Mouse (Mus musculus): ENCODE results near the gene Cfap45. TPM values are rescaled to one million over a fixed set of nuclear protein-coding genes. Genes with fewer than 3 reads are reported as not detected.

Cfap45 gene
- polyA plus RNA-seq, 1 experiment from 2014 or later, result 3.6 TPM

DNA sequence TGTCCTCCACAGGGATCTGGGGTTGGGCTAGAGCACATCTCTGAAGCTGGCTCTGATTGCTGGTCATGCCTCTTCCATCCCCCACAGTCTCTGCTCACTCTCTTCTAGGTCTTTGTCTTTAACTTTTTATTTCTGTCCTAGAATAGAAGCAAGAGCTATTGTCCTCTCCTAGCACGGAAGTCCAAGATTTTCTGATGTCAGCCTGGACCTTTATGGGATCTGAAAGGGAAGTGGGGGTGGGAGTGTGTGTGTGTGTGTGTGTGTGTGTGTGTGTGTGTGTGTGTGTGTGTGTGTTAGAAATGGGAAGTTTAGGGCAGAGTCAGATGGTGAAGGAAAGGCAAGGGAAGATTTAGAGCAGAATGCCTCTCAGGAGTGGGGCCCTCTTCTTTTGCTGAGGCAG is 32.0 kb downstream of the Cfap45 start:
- Histone ChIP-seq H3K36me3 (no peaks in the 10 kb centered on the region), H3K4me1 (replicated peaks) (peaks cover 43% of the 10 kb centered on the region), H3K27me3 (ENCODE audit: insufficient read depth, poor library complexity, severe bottlenecking) (peaks cover 61% of the 10 kb centered on the region), H3K4me3 (no peak overlapping the region), H3K9me3 (no peaks in the 10 kb centered on the region), H3K27ac (peak overlapping the region; percentile 40; the same call in 1 of the 2 replicates)
- DNase-seq (ENCODE audit: low spot score), result no peak
- 47% methylated on average over 1 of the region's 1 CpGs for WGBS

DNA sequence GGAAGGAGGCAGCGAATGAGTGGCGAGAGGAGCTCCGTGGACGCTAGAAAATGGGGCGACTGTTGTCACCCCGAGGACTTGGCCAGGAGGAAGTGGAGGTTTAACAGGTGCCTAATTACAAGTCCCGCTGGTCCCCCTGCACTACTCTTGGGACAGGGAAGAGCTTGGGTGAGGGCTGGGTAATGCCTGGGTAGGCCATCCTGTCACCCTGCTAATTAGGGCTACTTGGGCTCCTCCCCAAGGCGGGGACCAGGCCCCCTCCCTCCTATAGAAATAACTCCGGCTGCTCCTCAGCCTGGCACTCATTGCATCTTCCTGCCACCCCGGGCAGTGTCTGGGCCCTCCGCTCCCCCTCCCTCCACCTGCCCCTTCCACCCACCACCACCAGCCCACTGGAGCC is 35.0 kb downstream of the Cfap45 start, which contains the start of gene Vsig8:
Gene Vsig8, plus strand, starts transcription at position 301 of the 400 bp plus-strand sequence.
- Histone ChIP-seq H3K27me3 (ENCODE audit: insufficient read depth, poor library complexity, severe bottlenecking) (peaks cover 72% of the 10 kb centered on the region), H3K27ac (no peak within 1 kb of the TSS), H3K36me3 (no peaks in the 10 kb centered on the region), H3K4me1 (replicated peaks) (peaks cover 20% of the 10 kb centered on the region), H3K4me3 (no peak within 1 kb of the TSS), H3K9me3 (no peaks in the 10 kb centered on the region)
- DNase-seq (ENCODE audit: low spot score), result no peak
- 79% methylated on average over 11 of the region's 11 CpGs for WGBS

DNA sequence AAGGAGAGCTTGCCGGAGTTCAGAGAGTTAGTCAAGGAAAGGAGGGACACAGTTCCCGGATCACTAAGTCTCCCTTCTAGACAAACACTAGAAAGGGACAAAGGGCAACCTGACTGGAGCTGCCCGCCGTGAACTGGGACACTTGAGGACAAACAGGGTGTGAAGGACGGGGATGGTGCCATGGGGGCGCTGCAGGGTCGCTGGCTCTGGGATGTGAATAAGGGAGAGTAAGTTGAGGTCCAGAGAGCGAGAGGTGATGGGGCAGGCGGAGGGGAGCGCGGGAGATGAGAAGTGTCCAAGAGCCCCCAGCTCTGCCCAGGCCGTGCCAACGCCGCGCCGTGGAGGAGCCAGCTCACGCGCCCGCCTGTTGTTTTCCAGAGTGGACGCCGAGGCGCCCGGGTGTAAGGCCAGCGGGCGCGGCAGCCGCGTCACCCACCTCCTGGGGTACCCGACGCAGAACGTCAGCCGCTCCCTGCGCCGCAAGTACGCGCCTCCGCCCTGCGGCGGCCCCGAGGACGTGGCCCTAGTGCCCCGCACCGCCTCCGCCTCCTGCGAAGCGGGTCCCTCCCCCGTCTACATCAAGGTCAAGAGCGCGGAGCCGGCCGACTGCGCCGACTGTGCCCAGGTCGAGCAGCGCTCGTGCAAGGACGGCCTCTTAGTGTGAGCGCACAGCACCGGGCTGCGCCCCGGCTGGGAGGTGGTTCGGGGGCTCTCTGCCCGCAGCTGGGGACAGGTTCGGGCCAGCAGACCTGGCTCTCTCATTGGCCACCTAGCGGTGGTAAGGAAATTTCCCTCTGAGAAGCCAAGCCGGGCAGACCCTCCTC is 42.3 kb downstream of the Cfap45 start:
- no peaks in the 10 kb centered on the region for H3K36me3 ChIP-seq
- no peaks in the 10 kb centered on the region for H3K9me3 ChIP-seq
- H3K27ac ChIP-seq, result peak overlapping the region; percentile 85
- H3K4me3 ChIP-seq, result peak overlapping the region; percentile 78
- peaks cover 71% of the 10 kb centered on the region for H3K27me3 ChIP-seq (ENCODE audit: insufficient read depth, poor library complexity, severe bottlenecking)
- WGBS, result under 1% methylated on average over 65 of the region's 66 CpGs
- H3K4me1 ChIP-seq (replicated peaks), result peaks cover 25% of the 10 kb centered on the region
- peak; percentile 82 for DNase-seq (ENCODE audit: low spot score)

DNA sequence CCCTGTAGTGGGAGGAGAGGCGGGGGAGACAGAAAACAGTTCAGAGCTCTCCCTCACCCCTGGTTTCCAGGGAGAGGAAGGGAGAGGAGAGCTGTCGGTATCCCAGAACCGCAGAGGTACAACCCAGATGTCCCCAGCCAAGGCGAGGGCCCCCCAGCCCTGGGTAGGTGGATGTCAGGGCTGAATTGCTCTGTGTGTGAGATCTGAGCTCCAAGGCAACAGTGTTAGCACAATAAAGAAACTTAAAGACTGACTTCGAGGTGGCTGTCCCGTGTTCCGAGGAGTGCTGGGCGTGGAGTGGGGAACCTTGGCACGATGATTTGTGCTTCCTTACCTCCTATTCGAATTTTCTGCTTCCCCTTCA is 42.8 kb downstream of the Cfap45 start:
- Histone ChIP-seq H3K27ac (peak overlapping the region; percentile 85), H3K9me3 (no peaks in the 10 kb centered on the region), H3K36me3 (no peaks in the 10 kb centered on the region), H3K4me3 (peak overlapping the region; percentile 78), H3K27me3 (ENCODE audit: insufficient read depth, poor library complexity, severe bottlenecking) (peaks cover 68% of the 10 kb centered on the region), H3K4me1 (replicated peaks) (peaks cover 31% of the 10 kb centered on the region)
- no peak for DNase-seq (ENCODE audit: low spot score)
- 3% methylated on average over 10 of the region's 10 CpGs for WGBS

DNA sequence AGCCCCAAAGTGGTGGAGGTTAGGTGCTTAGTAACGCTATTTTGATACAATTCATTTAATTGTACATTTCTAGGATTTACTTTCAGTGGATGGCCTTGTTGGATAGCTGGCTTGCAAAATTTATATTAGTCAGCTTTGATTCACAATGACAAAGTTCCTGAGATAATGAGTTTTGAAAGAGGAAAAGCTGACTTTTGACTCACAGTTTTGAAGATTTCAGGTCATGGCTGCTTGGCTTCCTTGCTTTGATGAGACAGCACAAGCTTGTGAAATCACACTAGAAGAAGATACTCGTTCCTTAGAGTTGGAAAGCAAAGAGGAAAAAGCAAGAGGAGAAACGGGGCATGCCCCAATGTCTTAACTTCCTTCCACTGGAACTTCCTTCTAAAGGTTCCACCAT is 45.5 kb downstream of the Cfap45 start:
- WGBS, result 68% methylated on average over 3 of the region's 3 CpGs
- no peak for DNase-seq (ENCODE audit: low spot score)

DNA sequence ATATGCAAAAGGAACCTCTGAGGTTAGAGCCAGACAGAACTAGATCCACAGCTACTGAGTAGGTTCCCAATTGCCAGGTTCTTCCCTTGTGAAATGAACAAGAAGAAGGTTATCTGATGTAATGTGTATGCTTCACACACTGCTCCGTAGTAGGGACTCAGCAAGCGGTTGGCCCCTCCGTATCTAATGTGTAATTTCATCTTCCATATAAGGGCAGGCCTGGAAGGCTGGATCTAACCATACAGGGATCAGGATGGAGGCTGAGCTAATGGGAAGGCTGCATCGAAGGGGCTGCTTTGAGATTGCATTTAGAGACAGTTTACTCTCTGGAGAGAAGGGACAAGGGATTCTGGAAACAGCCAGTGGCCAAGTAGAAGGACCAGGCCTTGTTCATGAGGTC is 47.2 kb downstream of the Cfap45 start:
- DNase-seq (ENCODE audit: low spot score), result no peak
- H3K27me3 ChIP-seq (ENCODE audit: insufficient read depth, poor library complexity, severe bottlenecking), result peaks cover 28% of the 10 kb centered on the region
- no peaks in the 10 kb centered on the region for H3K9me3 ChIP-seq
- no peak overlapping the region for H3K4me3 ChIP-seq
- 72% methylated on average over 4 of the region's 4 CpGs for WGBS
- H3K36me3 ChIP-seq, result no peaks in the 10 kb centered on the region
- H3K4me1 ChIP-seq (replicated peaks), result peaks cover 18% of the 10 kb centered on the region
- H3K27ac ChIP-seq, result no peak overlapping the region

More for the DNA sequence above, 45.5 kb downstream of the Cfap45 start:
- peaks cover 42% of the 10 kb centered on the region for H3K27me3 ChIP-seq (ENCODE audit: insufficient read depth, poor library complexity, severe bottlenecking)
- no peak overlapping the region for H3K27ac ChIP-seq
- no peaks in the 10 kb centered on the region for H3K36me3 ChIP-seq
- H3K9me3 ChIP-seq, result no peaks in the 10 kb centered on the region
- peaks cover 32% of the 10 kb centered on the region for H3K4me1 ChIP-seq (replicated peaks)
- no peak overlapping the region for H3K4me3 ChIP-seq

DNA sequence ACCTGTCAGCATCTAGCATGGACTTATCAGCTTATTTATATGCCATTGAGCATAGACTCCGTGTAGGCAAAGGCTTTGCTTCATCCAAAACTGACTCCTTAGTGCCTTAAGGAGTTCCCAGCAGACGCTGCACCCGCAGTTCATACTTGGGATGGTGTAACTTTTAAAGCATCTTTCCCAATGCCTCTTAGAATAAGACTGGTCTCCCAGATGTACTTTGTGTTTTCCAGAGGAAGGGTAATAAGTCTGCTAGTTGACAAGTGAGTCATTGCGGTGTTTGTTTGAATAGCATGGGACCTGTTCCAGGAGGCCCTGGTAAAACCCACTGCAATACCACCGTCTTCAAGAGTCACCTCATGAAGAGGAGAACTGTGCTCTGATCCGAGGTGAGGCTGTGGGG is 59.5 kb downstream of the Cfap45 start:
- 80% methylated on average over 6 of the region's 6 CpGs for WGBS
- no peak for DNase-seq (ENCODE audit: low spot score)
- Histone ChIP-seq H3K4me1 (replicated peaks) (no peaks in the 10 kb centered on the region), H3K27me3 (ENCODE audit: insufficient read depth, poor library complexity, severe bottlenecking) (peaks cover 20% of the 10 kb centered on the region), H3K4me3 (no peak overlapping the region), H3K9me3 (no peaks in the 10 kb centered on the region), H3K36me3 (no peaks in the 10 kb centered on the region), H3K27ac (no peak overlapping the region)

DNA sequence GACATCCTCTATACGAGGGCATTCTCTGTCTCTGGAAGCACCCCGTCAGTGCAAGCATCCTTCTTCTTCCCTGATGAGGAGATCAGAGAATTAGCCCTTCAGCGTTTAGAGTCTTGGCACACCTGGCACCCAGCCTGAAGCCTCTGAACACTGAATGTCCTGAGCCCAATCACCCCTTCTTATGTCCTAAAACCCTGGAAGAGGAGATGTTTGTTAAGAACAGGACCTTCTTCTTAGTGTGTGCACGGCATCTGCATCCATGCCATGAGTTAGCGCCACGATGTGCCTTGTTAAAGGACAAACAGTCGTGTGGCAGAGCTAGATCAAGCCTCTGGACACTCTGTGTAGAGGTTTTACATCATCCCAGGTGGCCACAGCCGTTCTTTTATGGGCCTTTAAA is 61.8 kb downstream of the Cfap45 start:
- no peaks in the 10 kb centered on the region for H3K9me3 ChIP-seq
- 87% methylated on average over 8 of the region's 8 CpGs for WGBS
- no peak overlapping the region for H3K27ac ChIP-seq
- peaks cover 29% of the 10 kb centered on the region for H3K27me3 ChIP-seq (ENCODE audit: insufficient read depth, poor library complexity, severe bottlenecking)
- peaks cover 12% of the 10 kb centered on the region for H3K4me1 ChIP-seq (replicated peaks)
- H3K36me3 ChIP-seq, result no peaks in the 10 kb centered on the region
- no peak overlapping the region for H3K4me3 ChIP-seq
- no peak for DNase-seq (ENCODE audit: low spot score)

DNA sequence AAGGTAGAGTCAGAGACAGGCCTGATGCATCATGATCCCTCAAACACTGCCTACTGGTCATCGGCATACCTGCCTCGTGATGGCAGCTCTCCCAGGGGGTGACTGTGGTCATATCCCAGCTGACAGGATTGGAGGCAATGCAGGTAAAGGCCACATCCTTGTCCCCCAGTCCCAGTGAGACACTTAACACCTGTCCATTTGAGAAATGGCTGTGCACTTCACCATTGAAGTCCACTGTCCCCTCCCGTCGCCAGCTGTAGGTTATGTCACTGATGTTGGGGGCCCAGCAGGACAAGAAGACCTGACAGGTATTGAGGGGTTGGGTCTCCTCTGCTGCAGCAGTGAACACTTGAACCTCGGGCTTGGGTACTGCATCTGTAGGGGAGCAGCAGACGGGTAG is 63.7 kb downstream of the Cfap45 start:
- DNase-seq (ENCODE audit: low spot score), result no peak
- no peak overlapping the region for H3K27ac ChIP-seq
- H3K27me3 ChIP-seq (ENCODE audit: insufficient read depth, poor library complexity, severe bottlenecking), result peaks cover 35% of the 10 kb centered on the region
- H3K4me1 ChIP-seq (replicated peaks), result peaks cover 12% of the 10 kb centered on the region
- 85% methylated on average over 6 of the region's 6 CpGs for WGBS
- no peak overlapping the region for H3K4me3 ChIP-seq
- no peaks in the 10 kb centered on the region for H3K36me3 ChIP-seq
- no peaks in the 10 kb centered on the region for H3K9me3 ChIP-seq

DNA sequence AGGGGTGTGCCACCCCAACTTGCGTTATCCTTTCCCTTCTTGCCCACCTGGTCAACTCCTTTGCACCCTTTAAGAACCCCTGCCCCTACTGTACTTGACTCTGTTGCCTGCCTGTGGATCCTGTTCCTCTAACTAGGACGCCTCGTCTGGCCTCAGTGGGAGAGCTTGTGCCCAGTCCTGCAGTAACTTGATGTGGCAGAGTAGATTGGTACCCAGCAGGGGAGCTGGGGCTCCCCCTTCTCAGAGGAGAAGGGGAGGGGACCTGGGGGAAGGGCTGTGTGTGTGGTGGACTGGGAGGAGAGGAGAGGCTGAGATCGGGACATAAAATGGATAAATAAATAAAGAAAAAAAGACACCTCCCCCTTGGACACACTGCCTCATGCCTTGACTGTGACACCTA is 64.4 kb downstream of the Cfap45 start:
- H3K36me3 ChIP-seq, result no peaks in the 10 kb centered on the region
- H3K27me3 ChIP-seq (ENCODE audit: insufficient read depth, poor library complexity, severe bottlenecking), result peaks cover 35% of the 10 kb centered on the region
- no peaks in the 10 kb centered on the region for H3K9me3 ChIP-seq
- WGBS, result 56% methylated on average over 4 of the region's 4 CpGs
- H3K4me1 ChIP-seq (replicated peaks), result peaks cover 12% of the 10 kb centered on the region
- H3K4me3 ChIP-seq, result no peak overlapping the region
- no peak overlapping the region for H3K27ac ChIP-seq
- DNase-seq (ENCODE audit: low spot score), result no peak

DNA sequence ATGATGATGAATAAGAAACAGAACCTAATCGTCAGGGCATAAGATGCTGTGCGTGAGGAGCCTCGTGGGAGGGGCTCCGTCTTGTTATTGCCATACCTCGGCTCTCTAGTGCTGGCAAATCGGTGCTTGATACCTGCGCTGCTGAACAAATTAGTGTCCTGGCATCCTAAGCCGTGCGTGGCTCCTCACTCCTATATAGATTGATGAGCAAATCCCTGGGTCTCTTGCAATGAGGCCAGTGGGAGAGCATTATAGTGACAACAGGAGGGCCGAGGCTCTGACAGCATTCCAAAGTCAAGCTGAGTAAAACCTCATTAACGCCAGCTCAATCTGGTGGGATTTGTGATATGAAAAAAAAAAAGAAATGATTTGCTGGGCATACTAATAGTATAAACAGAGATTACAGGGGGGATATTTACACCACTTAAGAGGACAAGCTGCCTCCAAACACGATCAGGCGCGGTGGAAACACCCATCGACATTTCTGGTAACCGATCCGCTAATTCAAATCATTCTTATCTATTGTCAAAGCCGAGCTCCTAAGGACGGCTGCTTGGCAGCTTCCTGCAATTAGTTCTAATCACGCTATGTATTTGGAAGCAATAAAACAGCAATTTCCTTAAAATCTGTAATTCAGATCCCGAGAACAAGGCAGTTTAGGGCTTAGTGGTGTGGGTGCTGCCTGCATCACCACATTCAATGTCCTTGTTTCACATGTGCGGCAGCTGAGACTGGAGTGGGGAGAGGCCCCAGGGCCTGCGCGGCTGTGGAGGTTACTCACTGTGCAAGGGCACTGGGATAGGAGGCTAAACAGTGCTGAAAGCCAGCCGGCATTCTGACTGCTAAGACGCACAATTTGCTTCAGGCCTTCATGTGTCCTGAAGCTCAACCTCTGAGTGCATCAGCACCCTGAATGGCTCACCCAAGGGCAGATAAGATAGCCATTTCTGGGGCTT is 65.3 kb downstream of the Cfap45 start:
- 34% methylated on average over 26 of the region's 26 CpGs for WGBS
- Histone ChIP-seq H3K27me3 (ENCODE audit: insufficient read depth, poor library complexity, severe bottlenecking) (peaks cover 35% of the 10 kb centered on the region), H3K27ac (no peak overlapping the region), H3K9me3 (no peaks in the 10 kb centered on the region), H3K4me3 (no peak overlapping the region), H3K4me1 (replicated peaks) (peaks cover 12% of the 10 kb centered on the region), H3K36me3 (no peaks in the 10 kb centered on the region)
- peak; percentile 14 for DNase-seq (ENCODE audit: low spot score)

DNA sequence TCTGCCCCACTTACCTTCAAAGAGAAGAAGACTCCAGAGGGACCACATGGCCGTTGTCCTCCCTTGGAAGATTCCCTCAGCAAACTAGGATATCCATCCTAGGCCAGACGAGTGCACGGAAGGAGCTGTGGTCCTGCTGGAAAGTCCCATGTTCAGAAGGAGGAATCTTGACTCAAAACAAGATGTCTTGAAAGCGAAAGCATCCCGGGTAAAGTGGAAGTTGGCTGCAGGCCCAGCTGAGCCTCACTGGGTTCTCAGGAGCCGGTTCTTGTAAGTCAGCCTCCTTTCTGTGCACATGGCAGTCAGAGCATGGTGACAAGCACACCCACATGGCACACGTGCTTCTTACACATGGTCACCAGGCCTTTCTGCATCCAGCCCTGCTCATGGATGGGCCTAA is 69.8 kb downstream of the Cfap45 start, which contains the start of gene Slamf8:
Gene Slamf8, minus strand, starts transcription at position 184 of the 400 bp plus-strand sequence.
- H3K4me3 ChIP-seq, result no peak within 1 kb of the TSS
- peaks cover 12% of the 10 kb centered on the region for H3K4me1 ChIP-seq (replicated peaks)
- no peak within 1 kb of the TSS for H3K27ac ChIP-seq
- H3K27me3 ChIP-seq (ENCODE audit: insufficient read depth, poor library complexity, severe bottlenecking), result peaks cover 24% of the 10 kb centered on the region
- H3K36me3 ChIP-seq, result no peaks in the 10 kb centered on the region
- WGBS, result 87% methylated on average over 7 of the region's 7 CpGs
- DNase-seq (ENCODE audit: low spot score), result no peak
- H3K9me3 ChIP-seq, result no peaks in the 10 kb centered on the region

DNA sequence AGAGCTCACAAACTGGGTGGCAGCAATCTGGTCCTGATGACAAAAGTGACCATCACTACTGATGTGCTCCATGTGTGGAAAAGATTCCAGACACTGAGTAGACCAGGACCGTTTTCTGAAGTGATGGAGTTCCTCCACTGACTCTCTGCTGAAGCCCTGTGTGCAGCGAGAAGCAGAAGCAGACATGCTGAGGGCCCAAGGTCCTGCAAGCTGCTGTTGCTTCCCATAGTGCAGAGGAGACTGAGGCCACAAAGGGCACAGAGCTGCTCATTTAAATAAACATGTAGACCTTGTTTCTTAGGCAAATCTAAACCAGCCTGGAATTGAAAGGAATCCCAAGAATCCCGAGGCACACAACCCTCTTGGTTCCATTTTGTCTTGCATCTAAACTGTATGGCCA is 72.7 kb downstream of the Cfap45 start:
- Histone ChIP-seq H3K4me3 (no peak overlapping the region), H3K36me3 (no peaks in the 10 kb centered on the region), H3K9me3 (no peaks in the 10 kb centered on the region), H3K4me1 (replicated peaks) (no peaks in the 10 kb centered on the region), H3K27me3 (ENCODE audit: insufficient read depth, poor library complexity, severe bottlenecking) (0 out of 2 replicates have a peak, but pooled peaks cover 4% of the 10 kb centered on the region), H3K27ac (no peak overlapping the region)
- no peak for DNase-seq (ENCODE audit: low spot score)
- 71% methylated on average over 3 of the region's 3 CpGs for WGBS
